Mouse (Mus musculus): ENCODE results near the gene Zfp945.
"Not testable (repeated sequence)": the region's sequence is repeated elsewhere in the genome, so short reads cannot be mapped to it uniquely, and the experiment has no call there.

Zfp945 gene

DNA sequence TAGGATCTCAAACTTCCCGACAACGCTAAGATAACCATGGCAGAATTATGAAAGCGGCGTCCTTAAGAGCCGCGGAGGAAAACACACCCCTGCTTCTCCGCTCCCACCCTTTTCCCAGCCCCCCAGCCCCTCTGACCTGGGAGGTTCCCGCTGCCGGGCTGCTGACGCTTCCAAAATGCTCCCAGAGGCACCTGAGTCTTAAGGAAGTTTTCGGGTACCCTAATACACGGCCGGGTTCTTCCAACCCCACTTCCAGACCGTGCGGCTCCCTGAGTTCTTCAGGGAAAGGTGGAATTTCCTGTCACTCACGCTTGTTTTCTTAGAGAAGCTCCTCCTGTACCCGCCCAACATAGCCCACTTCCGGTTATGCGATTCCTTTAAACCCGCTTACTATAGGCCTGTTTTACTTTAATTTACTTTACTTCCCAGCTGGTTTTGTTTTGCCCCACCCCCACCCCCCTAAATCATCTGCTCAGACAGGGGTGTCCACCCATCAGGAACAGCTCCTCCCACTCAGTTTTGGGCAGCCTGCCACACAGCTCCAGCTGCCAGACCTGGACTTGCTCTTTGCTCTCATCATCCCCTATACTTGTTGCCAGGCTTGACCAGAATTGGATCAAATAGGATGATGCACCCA, at the start of gene Zfp945:
Zfp945 (minus strand) TSS at position 290 of the 637 bp plus-strand sequence.
- DNase-seq (ENCODE audit: low read depth, low spot score) = peak; percentile 77

- no peak for DNase-seq (ENCODE audit: low read depth, low spot score)
Measured at GRCm38 (mm10) chr17:22888302-22888701, 21.4 kb upstream of the Zfp945 start.

- DNase-seq (ENCODE audit: low read depth, low spot score) = no peak
Measured at GRCm38 (mm10) chr17:22884059-22884698, 17.2 kb upstream of the Zfp945 start.

GRCm38 (mm10) chr17:22877427-22878307, 10.7 kb upstream of the Zfp945 start:
- DNase-seq (ENCODE audit: low read depth, low spot score) = no peak

DNA sequence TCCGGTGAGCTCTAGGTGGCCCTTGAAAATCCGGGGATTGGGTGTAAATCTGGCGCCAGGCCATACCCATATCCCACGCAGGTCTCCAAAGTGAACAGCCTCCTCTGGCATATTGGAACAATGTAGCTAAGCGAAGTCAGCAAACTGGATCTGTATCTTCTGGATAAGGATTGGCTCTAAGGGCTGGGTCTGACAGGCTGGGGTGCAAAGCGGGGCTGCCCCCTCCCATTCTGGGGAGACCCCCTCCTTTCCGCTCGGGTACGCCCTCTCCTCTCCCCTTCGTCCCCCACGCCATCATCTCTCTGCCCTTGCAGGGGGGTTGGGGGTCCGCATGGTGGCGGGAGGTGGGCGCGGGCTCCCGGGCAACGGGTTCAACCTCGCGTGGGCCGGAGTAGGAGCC, 9.4 kb upstream of the Zfp945 start:
- DNase-seq (ENCODE audit: low read depth, low spot score) = peak; percentile 1

- not testable (repeated sequence) for DNase-seq (ENCODE audit: low read depth, low spot score)
Measured at GRCm38 (mm10) chr17:22875549-22875948, 8.6 kb upstream of the Zfp945 start.

DNA sequence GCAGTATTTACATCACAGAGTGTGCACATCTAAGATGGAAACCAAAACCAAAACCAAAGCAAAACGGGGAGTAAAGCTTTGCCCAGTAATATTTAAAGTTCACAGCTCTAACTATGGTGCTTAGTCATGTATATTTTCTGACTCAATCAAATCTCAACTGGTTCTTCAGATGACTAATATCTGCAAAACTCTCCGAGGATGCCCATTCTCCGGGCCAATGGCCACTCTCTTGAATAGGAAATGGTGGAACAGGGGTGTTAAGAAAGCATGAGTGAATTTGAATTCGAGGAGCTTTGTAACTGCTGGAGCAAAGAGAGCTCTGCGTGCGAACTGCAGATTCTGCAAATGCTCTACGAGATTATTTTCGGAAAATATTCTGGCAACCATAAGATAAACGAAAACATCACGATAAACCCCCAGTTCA, 501 bp downstream of the Zfp945 start:
- no peak for DNase-seq (ENCODE audit: low read depth, low spot score)

GRCm38 (mm10) chr17:22821166-22821565, 45.8 kb downstream of the Zfp945 start:
- DNase-seq (ENCODE audit: low read depth, low spot score) = no peak

DNA sequence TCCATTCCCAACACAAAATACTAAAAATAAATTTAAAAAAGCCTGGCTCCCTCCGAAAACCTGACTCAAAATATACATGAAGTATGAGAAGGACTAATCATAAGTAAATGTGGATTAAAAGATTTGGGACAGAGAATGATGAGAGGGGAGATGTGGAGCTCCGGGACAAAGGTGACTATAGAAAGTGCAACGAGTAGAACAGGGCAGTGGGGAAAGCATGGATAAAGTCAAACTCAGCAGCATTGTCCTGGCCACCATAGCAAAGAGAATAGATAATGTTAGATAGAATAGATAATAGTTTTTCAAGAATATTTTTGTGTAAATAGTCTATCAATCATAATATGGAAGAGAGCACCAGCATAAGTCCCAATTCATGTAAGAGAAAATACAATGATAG, 48.7 kb downstream of the Zfp945 start:
- DNase-seq (ENCODE audit: low read depth, low spot score) = no peak

- peak; percentile 71 for DNase-seq (ENCODE audit: low read depth, low spot score)
Measured at GRCm38 (mm10) chr17:22817471-22818198, 49.3 kb downstream of the Zfp945 start.

DNA sequence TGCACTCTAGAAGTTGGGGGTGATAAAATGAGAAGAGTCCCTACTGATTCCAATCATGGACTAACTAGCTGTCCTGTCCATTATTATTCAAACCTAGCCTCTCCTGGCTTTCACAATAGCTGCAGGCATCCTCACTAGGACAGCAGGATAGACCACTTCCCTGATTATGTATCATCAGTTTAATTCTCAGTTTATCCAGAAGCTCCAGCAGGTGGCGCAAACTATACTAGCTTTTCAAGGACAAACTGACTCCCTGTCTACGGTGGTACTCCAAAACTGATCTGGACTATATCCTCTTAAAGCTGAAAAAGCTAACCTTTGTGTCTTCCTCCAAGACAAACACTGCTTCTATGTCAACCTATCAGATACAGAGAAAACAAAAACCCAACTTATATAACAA, 67.2 kb downstream of the Zfp945 start:
- no peak for DNase-seq (ENCODE audit: low read depth, low spot score)

All from embryo, embryonic 11.5 days (tissue).